Mouse (Mus musculus): ENCODE results near the gene Rbbp4.
"Not testable (repeated sequence)": the region's sequence is repeated elsewhere in the genome, so short reads cannot be mapped to it uniquely, and the experiment has no call there.

Rbbp4 gene

GRCm38 (mm10) chr4:129335216-129336074 lies at the start of gene Rbbp4, which contains the start of gene Zbtb8os:
Gene Rbbp4, minus strand, starts transcription at chr4:129335370.
Gene Zbtb8os, plus strand, starts transcription at chr4:129335695.
- DNase-seq = peak; percentile 97

GRCm38 (mm10) chr4:129384440-129384839 lies 49.3 kb upstream of the Rbbp4 start:
- DNase-seq = no peak

GRCm38 (mm10) chr4:129383586-129383985 lies 48.4 kb upstream of the Rbbp4 start:
- DNase-seq = no peak

- DNase-seq = no peak
Observed at GRCm38 (mm10) chr4:129382488-129382887, 47.3 kb upstream of the Rbbp4 start.

- DNase-seq = no peak
Observed at GRCm38 (mm10) chr4:129382029-129382428, 46.9 kb upstream of the Rbbp4 start.

GRCm38 (mm10) chr4:129381148-129381547 lies 46.0 kb upstream of the Rbbp4 start:
- DNase-seq = no peak

- DNase-seq = no peak
Observed at GRCm38 (mm10) chr4:129379805-129380204, 44.6 kb upstream of the Rbbp4 start.

- DNase-seq = peak; percentile 56
Observed at GRCm38 (mm10) chr4:129377601-129378390, 42.6 kb upstream of the Rbbp4 start, which contains the start of gene Zbtb8a. Gene Zbtb8a, minus strand, starts transcription at chr4:129378116.

- DNase-seq = peak; percentile 53
Observed at GRCm38 (mm10) chr4:129376961-129377545, 41.9 kb upstream of the Rbbp4 start.

GRCm38 (mm10) chr4:129375821-129376220 lies 40.7 kb upstream of the Rbbp4 start:
- DNase-seq = no peak

GRCm38 (mm10) chr4:129375000-129375399 lies 39.8 kb upstream of the Rbbp4 start:
- no peak for DNase-seq

GRCm38 (mm10) chr4:129374219-129374755 lies 39.1 kb upstream of the Rbbp4 start:
- no peak for DNase-seq

GRCm38 (mm10) chr4:129373202-129373976 lies 38.2 kb upstream of the Rbbp4 start:
- no peak for DNase-seq

- DNase-seq = no peak
Observed at GRCm38 (mm10) chr4:129371391-129371790, 36.2 kb upstream of the Rbbp4 start.

- DNase-seq = peak; percentile 29
Observed at GRCm38 (mm10) chr4:129365224-129365623, 30.1 kb upstream of the Rbbp4 start.

- DNase-seq = no peak
Observed at GRCm38 (mm10) chr4:129364379-129364778, 29.2 kb upstream of the Rbbp4 start.

GRCm38 (mm10) chr4:129363463-129363862 lies 28.3 kb upstream of the Rbbp4 start:
- DNase-seq = no peak

- DNase-seq = no peak
Observed at GRCm38 (mm10) chr4:129362771-129363170, 27.6 kb upstream of the Rbbp4 start.

GRCm38 (mm10) chr4:129362238-129362637 lies 27.1 kb upstream of the Rbbp4 start:
- not testable (repeated sequence) for DNase-seq

GRCm38 (mm10) chr4:129357613-129358163 lies 22.5 kb upstream of the Rbbp4 start:
- no peak for DNase-seq

GRCm38 (mm10) chr4:129354236-129354635 lies 19.1 kb upstream of the Rbbp4 start:
- no peak for DNase-seq

GRCm38 (mm10) chr4:129353176-129353575 lies 18.0 kb upstream of the Rbbp4 start:
- DNase-seq = no peak

Measured in thymus, postnatal 25 days (tissue).